Mouse (Mus musculus): ENCODE results near the gene Kiss1r.

The Kiss1r gene

DNA sequence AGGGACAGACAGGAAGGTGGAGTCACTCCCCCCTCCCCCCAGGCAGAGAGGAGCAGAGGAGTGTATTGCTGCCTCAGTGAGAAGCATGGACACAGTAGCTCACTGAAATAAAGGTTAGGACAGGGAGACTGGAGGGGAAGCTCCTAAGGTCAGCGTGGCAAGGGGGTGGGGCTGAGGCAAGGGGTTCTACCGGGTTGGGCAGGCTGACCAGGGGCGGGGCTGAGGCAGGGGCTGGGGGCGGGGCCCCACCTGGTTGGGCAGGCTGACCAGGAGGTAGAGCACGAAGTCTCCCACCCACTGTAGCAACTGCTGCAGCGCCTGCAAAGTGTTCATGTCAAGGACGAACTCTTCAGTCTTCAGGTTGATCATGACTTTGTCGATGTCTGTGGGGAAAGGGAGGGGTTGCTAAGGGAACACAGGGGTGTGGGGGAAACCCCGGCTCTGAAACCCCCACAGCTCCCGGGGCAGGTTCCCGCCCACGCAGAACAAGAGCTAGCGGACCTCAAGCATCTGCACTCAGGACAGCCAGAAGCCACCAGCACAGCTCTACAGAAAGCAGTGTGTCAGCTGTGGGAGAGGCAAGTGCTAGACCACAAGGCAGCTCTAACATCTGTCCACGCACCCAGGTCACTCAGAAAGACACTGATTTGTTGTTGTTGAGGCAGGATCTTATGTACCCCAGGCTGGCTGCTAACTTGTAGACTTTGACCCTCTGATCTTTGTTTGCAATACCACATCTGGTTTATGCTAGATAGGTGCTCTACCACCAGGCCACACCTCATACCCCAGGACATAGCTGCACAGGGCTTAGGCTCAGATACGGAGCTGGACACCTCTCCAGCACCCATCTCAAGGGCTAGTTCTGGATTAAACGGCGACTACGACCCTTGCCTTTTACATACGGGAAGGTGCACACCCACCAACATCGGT lies 19.2 kb upstream of the Kiss1r start:
- DNase-seq (ENCODE audit: low spot score): no peak

DNA sequence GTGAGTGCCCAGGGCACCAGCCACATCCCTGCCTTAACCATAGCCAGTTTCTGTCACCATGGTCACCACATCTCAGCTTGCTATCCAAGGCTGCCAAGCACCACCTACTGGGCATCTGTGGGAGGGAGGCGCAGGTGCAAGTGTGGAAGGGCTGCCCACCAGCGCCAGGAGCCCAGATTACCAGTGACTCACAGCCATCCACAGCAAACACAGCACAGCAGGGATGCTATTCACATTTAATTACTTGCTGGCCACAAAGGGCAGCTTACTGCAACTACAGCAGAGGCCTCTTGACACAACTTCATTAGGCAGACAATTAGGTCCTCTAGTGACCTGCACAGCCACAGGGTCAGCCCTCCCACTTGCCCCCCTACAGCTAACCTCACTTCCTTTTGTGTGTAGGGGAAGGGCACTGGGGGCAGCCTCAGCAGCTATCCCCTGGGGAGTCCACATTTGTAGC lies 15.8 kb upstream of the Kiss1r start:
- DNase-seq (ENCODE audit: low spot score): no peak

- DNase-seq (ENCODE audit: low spot score): no peak
Observed at GRCm38 (mm10) chr10:79906712-79907111, 10.1 kb upstream of the Kiss1r start.

GRCm38 (mm10) chr10:79907415-79907814 lies 9.4 kb upstream of the Kiss1r start:
- no peak for DNase-seq (ENCODE audit: low spot score)

DNA sequence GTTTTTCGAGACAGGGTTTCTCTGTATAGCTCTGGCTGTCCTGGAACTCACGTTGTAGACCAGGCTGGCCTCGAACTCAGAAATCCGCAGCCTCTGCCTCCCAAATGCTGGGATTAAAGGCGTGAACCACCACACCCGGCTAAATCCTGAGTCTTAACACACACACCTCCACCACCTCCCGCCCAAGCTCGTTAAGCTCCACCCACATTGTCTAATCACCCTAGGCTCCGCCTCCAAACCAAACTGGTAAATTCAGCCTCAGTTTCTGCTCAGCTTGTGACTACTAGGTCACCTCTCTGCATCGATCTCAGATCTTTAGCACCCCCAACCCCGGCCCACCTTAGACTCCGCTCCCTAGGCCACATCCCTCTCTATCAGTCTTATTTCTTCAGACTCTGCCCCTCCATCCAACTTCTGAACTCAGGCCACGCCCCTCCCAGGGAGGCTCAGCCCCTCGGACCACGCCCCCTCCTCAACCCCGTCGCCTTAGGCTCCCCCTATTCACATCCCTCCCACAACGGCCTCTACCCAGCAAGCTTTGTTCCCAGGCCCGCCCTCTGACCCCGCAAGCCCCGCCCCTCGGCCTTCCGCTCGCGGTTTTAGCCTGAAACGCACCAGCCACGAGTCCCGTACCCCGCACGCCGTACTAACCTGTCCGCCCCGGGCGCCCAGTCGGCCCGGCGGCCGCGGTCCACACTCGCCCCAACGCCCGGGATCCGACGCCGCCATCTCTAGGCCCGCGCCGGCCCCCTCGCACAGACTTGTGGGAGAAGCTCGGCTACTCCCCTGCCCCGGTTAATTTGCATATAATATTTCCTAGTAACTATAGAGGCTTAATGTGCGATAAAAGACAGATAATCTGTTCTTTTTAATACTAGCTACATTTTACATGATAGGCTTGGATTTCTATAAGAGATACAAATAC lies 8.3 kb upstream of the Kiss1r start, which contains the start of gene Med16:
Med16 (minus strand) TSS at position 757 of the 925 bp plus-strand sequence.
- peak; percentile 93 for DNase-seq (ENCODE audit: low spot score)

DNA sequence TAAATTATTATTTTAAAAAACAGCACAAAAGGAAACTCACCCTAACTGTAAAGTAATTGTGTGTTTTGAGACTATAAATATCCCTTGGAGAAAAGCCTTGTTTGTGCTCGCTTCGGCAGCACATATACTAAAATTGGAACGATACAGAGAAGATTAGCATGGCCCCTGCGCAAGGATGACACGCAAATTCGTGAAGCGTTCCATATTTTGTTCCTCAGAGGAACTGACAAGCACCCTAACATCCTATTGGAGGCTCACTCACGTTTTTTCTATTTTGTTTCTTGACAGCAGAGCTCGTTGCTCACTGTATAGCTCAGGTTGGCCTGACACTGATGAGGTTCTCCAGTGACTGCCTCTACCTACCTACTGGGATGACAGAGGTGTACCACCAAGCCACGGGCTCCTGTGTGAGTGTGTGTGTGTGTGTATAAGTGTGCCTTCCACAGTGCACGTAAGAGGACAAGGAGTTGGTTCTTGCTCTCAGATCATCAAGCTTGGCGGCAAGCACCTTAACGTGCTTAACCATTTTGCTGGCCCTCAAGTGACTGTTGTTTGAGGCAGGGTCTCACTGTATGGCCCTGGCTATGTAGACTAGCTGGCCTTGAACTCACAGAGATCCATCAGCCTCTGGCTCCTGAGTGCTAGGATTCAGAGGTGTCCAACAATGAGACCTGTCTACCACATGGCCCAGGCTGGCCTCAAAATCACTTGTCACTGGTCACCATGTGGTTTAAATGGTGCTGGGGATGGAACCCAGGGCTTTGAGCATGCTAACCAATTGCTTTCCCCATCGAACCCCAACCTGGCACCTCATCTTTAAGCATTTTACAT lies 7.5 kb upstream of the Kiss1r start:
- DNase-seq (ENCODE audit: low spot score): peak; percentile 45

DNA sequence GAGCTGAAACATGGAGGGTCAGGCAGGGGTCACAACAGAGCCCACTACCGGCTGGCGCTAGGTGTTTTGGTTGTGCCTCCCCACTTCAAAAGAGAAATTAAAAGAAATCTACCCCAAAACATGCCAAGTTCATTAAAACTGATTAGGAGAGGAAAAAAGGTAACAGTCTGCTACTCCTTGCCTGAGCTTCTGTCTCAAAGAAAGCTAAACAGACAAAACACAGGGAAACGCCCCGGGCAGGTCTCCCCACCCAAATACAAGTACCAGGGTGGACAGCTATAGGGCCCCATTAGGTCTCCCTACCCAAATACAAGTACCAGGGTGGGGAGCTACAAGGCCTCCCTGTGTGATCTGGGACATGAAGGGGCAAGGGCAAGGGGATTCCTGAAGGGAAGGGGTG lies 6.2 kb upstream of the Kiss1r start, which contains the start of gene Gm26602:
Gm26602 (plus strand) TSS at position 301 of the 400 bp plus-strand sequence.
- no peak for DNase-seq (ENCODE audit: low spot score)

DNA sequence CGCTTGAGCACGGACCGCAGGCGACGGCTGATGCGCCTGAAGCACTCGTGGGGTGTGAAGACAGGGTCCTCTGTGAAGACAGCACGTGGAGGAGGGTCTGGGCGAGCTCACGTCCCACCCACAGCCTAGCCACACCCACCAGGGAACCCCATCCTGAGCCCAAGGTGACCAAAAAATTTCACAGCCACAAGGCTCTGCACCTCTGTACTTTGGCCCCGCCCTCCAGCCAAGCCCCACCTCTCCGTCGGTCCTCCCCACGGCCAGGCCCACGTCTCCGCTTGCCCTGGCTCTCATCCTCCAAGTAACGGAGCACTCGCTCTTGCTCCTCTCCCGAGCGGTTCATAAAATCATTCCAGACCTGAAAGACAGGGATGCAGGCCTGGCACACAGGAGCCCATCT lies 4.4 kb upstream of the Kiss1r start:
- no peak for DNase-seq (ENCODE audit: low spot score)

- DNase-seq (ENCODE audit: low spot score): peak; percentile 31
Observed at GRCm38 (mm10) chr10:79914131-79914947, 2.4 kb upstream of the Kiss1r start.

DNA sequence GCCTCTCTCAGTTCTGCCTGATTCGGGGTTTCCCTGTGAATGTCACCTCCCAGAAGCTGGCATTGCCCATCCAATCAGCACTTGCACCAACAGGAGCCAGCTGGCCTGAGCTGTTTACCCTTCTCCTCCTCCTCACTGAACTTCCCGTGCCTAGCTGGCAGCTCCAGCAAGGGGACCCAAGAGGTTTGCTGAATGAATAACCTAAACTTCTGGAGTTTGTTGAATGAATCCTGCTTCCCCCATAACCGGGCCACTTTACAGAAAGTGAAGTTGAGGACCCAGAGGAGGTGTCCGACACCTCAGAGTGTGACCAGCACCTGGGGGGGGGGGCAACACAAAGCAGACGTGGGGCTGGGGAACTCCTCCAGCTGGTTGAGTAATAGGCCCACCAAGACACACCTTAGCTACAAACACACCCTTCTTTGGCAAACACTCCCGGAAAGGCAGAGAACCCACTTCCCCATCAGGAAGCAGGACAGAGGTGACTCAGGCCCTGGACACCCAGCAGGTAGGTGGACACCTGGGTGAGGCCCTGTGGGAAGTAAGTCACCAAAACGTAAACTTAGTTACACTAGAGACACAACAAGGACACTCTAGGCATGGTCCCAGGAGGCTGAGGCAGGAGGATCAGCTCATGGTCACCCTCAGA lies 1.7 kb upstream of the Kiss1r start:
- DNase-seq (ENCODE audit: low spot score): no peak

- no peak for DNase-seq (ENCODE audit: low spot score)
Observed at GRCm38 (mm10) chr10:79916081-79916480, 690 bp upstream of the Kiss1r start.

GRCm38 (mm10) chr10:79917532-79918100 lies 845 bp downstream of the Kiss1r start:
- DNase-seq (ENCODE audit: low spot score): no peak

- no peak for DNase-seq (ENCODE audit: low spot score)
Observed at GRCm38 (mm10) chr10:79918231-79919078, 1.7 kb downstream of the Kiss1r start.

GRCm38 (mm10) chr10:79919251-79919849 lies 2.6 kb downstream of the Kiss1r start:
- DNase-seq (ENCODE audit: low spot score): no peak

GRCm38 (mm10) chr10:79920056-79920890 lies 3.5 kb downstream of the Kiss1r start:
- DNase-seq (ENCODE audit: low spot score): no peak

- DNase-seq (ENCODE audit: low spot score): no peak
Observed at GRCm38 (mm10) chr10:79920958-79921535, 4.3 kb downstream of the Kiss1r start, which contains the start of gene R3hdm4. Gene R3hdm4, minus strand, starts transcription at chr10:79921208.

GRCm38 (mm10) chr10:79921572-79921971 lies 4.8 kb downstream of the Kiss1r start:
- DNase-seq (ENCODE audit: low spot score): no peak
